Mouse (Mus musculus): ENCODE measurements at regions not wholly inside any gene's neighbourhood (a gene's known extent, or its start where the extent isn't known, plus 50 kb on each side); places are given as distances from the start of the nearest gene placed in this dataset.

GRCm38 (mm10) chr10:19188082-19188742 is 168.1 kb upstream of the Olig3 start:
- no peak for DNase-seq (ENCODE audit: low read depth, low spot score)

DNA sequence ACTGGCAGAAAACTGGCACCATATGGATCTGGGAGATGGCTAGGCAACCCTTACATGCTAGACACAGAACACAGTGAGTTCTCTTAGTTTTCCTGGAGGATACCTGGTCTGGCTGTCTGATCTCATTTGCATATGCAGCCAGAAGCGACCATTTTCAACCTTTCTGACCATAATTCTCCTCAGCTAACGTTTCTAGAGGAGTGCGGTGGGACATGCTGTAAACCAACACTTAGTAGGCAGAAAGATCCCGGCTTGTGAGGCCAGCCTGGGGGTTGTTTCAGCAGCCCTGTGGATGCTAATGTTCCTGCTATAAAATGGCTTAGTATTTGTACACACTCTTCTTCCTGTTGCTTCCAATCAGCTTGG is 168.6 kb upstream of the Olig3 start:
- no peak for DNase-seq (ENCODE audit: low read depth, low spot score)

- no peak for DNase-seq (ENCODE audit: low read depth, low spot score)
Observed at GRCm38 (mm10) chr10:19187084-19187615, 169.2 kb upstream of the Olig3 start.

- DNase-seq (ENCODE audit: low read depth, low spot score), result peak; percentile 68
Observed at GRCm38 (mm10) chr10:19185790-19186581, 170.3 kb upstream of the Olig3 start.

- no peak for DNase-seq (ENCODE audit: low read depth, low spot score)
Observed at GRCm38 (mm10) chr10:19184886-19185285, 169.4 kb upstream of the Tnfaip3 start.

DNA sequence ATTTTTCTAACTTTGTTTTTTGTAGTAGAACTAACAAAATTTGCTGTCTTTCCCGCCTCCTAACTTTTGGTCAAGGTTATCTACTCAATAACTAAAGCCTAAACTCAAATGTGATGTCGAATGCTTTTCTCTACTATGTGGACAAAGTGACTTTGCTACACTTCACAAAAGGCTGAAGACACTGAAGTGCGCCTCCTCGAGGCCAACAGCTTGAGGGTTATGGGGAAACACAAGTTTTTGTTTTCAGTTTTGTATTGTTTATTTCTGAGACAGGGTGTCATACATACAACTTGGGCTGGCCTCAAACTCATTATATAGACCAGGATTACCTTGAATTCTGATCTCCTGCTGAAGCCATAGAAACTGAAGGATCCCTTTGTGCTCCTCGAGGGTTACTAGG is 162.4 kb upstream of the Tnfaip3 start:
- DNase-seq (ENCODE audit: low read depth, low spot score), result no peak

- no peak for DNase-seq (ENCODE audit: low read depth, low spot score)
Observed at GRCm38 (mm10) chr10:19177414-19177813, 162.0 kb upstream of the Tnfaip3 start.

GRCm38 (mm10) chr10:19176249-19176648 is 160.8 kb upstream of the Tnfaip3 start:
- DNase-seq (ENCODE audit: low read depth, low spot score), result no peak

- no peak for DNase-seq (ENCODE audit: low read depth, low spot score)
Observed at GRCm38 (mm10) chr10:19171834-19172233, 156.4 kb upstream of the Tnfaip3 start.

- no peak for DNase-seq (ENCODE audit: low read depth, low spot score)
Observed at GRCm38 (mm10) chr10:19170596-19170995, 155.1 kb upstream of the Tnfaip3 start.

DNA sequence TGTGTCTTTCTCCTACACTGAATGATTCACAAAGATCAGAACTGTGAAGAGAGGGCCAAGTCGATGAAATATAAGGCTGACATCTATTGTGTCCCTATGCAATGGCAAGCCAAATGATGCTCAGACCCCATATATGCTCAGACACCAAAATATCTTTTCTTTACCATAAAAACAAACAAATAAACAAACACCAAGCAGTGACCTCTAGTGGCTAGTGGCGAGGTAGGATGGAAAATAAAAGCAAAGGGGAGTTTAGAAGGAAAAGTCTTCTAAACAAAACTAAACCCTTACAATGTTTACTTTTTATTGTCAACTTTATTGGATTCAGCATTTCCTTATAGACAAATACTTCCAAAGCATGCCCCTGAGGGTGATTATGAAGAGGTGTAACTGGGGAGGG is 153.8 kb upstream of the Tnfaip3 start:
- no peak for DNase-seq (ENCODE audit: low read depth, low spot score)

DNA sequence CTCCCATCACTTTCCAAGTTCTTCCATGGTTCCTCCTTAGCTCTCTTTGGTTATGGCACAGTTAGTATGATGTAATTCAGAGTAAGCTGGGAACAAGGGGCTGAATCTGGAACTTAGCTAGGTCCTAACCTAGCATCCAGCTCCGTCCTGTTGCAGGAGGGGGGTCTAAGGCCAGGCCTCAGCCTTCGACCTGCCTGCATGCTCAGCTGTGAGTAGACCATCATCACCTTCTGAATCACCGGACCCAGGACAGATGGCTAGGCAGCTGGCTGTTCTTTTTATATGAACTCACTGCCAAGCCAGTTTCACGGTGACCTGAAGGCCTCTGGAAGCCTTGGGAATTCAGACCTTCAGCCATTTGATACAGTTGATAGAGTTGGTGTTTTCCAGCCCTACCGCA is 152.9 kb upstream of the Tnfaip3 start:
- DNase-seq (ENCODE audit: low read depth, low spot score), result no peak

DNA sequence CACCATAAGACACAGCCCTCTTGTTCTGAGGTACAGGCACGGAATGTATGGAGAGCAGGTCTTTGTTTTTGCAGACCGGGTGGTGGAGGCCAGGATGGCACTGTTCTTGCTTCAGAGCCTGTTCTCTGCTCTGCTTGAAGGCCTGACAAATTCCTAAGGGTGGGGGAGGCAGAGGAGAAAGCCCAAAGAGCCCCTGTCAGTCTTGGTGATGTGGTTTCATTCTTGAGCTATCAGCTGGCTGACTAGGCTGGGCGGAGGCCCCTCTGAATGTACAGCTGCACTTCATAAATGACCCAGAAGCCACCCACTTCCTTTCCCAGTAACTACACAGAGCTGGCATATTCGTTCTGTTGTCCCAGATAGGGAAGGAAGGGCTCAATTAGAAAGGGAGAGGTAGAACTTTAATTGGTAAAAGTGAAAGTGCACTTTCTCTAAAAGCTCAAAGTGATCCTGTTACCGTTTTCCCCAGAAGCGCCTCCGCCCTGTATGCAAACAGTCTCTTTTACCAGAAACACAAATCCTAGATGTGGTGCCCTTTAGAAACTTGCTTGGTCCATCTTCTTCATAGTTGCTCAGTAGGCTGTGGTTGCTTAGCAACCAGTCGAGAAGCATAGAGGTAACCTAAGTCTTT is 152.3 kb upstream of the Tnfaip3 start:
- DNase-seq (ENCODE audit: low read depth, low spot score), result peak; percentile 67

DNA sequence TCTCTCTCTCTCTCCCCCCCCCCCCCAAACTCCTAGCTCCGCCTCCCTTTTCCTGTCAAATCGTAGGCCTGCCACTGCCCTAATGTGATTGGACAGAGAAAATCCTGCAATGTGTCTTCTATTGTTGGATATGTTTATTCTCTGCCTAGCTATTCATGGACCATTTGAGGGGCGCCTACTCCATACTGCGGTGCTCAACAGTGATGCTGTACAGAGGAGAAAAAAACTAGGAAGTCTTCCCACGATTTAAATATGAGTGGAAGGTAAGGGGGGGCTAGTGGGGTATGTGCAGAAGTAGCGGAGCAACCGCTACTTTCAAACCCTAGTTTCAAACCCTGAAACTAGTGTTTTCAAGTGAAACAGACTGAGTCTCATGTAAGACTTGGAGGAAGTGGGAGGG is 151.6 kb upstream of the Tnfaip3 start:
- no peak for DNase-seq (ENCODE audit: low read depth, low spot score)

DNA sequence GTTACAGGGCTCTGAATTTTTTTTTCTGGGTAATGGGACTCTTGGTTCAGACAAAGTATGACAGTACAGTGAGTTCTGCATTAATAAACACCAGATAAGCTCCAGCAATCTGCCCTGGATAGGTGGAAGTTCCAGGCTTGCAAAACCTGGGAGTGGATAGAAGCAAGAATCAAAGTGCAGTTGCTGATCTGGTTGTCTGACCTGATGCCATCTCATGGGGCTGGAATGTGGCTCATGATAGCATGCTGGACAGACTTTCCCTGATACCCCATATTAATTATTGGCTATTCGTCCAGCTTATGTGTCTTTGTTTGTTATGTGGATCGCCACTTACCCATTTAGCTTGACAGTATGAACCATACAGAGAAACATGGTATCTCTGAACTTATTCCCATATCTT is 146.6 kb upstream of the Tnfaip3 start:
- DNase-seq (ENCODE audit: low read depth, low spot score), result no peak

GRCm38 (mm10) chr10:19161149-19161548 is 145.7 kb upstream of the Tnfaip3 start:
- DNase-seq (ENCODE audit: low read depth, low spot score), result no peak

GRCm38 (mm10) chr10:19154041-19154440 is 138.6 kb upstream of the Tnfaip3 start:
- DNase-seq (ENCODE audit: low read depth, low spot score), result no peak

DNA sequence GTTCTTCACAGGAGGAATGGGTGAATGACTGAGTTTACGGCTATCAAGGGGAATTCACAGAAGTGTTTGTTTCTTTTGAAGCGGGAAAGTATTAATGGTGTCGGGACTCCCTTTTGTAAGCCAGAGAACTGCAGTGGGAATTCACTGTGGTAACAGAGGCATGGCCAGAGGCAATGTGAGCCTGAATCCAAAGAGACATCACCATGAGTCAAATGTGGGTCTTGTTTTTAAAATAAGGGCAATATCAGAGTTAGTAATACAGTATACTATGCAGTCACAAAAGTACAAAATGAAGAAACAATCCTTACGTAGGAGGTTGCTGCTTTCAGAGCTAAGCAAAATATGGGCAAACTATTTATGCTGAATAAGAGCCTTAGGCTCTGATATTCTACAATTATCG is 137.3 kb upstream of the Tnfaip3 start:
- DNase-seq (ENCODE audit: low read depth, low spot score), result no peak

GRCm38 (mm10) chr10:19150766-19151165 is 135.3 kb upstream of the Tnfaip3 start:
- DNase-seq (ENCODE audit: low read depth, low spot score), result no peak

DNA sequence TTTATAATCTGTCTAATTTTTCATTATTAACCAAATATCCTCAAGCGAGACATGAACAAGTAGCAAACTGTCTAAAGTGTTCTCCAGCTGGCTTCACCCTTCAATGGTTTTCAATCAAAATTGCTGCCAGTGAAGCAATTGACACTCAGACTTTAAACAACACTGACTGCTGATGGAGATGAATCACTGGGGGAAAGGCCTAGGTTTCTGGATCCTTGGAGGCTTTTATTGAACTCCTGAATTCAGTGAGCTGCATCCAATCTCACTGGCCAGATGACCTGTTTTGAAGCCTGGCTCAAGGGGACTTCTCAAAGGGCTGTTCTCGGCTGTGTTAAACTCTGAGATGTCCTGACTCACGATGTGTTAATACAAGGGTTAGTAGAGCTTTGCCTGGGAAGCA is 134.5 kb upstream of the Tnfaip3 start:
- no peak for DNase-seq (ENCODE audit: low read depth, low spot score)

GRCm38 (mm10) chr10:19149196-19149869 is 133.9 kb upstream of the Tnfaip3 start:
- no peak for DNase-seq (ENCODE audit: low read depth, low spot score)

GRCm38 (mm10) chr10:19141481-19141880 is 126.0 kb upstream of the Tnfaip3 start:
- DNase-seq (ENCODE audit: low read depth, low spot score), result no peak

Measured in mesoderm, embryonic 11.5 days (tissue).